Mouse (Mus musculus) stomach, embryonic 15.5 days (tissue): ENCODE measurements around the gene Xdh. TPM values are rescaled to one million over a fixed set of nuclear protein-coding genes. Genes with fewer than 3 reads are reported as not detected.

ENCODE experiments used
- ATAC-seq: fragments of 200-750 bp; cut with Nextera tagmentation; 2 replicates; pipeline ENCODE4 v1.8.0; 2017; ENCODE audit warnings: low read depth, moderate number of reproducible peaks, moderate TSS enrichment; ENCODE audit not compliant: insufficient read depth, low FRiP score
- H3K27ac ChIP-seq: fragments of 300-500 bp; sonication (generic); 2 replicates; pipeline ENCODE4 v1.5.1; 2015; ENCODE audit warnings: mild to moderate bottlenecking, inconsistent platforms
- H3K27me3 ChIP-seq: fragments of 300-500 bp; sonication (generic); replicated peaks from 2 replicates; pipeline ENCODE4 v1.6.1; 2015; ENCODE audit warnings: inconsistent platforms
- H3K36me3 ChIP-seq: fragments of 300-500 bp; sonication (generic); 2 replicates; pipeline ENCODE4 v1.6.1; 2015; ENCODE audit warnings: inconsistent platforms
- H3K4me1 ChIP-seq: fragments of 300-500 bp; sonication (generic); 2 replicates; pipeline ENCODE4 v1.6.1; 2015; ENCODE audit warnings: inconsistent platforms
- H3K4me2 ChIP-seq: fragments of 300-500 bp; sonication (generic); 2 replicates; pipeline ENCODE4 v1.6.1; 2015; ENCODE audit warnings: mild to moderate bottlenecking, inconsistent platforms
- H3K4me3 ChIP-seq: fragments of 300-500 bp; sonication (generic); replicated peaks from 2 replicates; pipeline ENCODE4 v1.5.1; 2015; ENCODE audit warnings: inconsistent platforms
- H3K9ac ChIP-seq: fragments of 300-500 bp; sonication (generic); 2 replicates; pipeline ENCODE4 v1.6.1; 2015; ENCODE audit warnings: inconsistent platforms
- H3K9me3 ChIP-seq: fragments of 300-500 bp; sonication (generic); 2 replicates; pipeline ENCODE4 v1.6.1; 2016; ENCODE audit warnings: inconsistent platforms
- WGBS: fragments of 180-500 bp; shearing (Covaris S2); methylation state at CpG from one replicate; pipeline ENCODE4 v1.1.7; 2015; 5-methylcytosine and 5-hydroxymethylcytosine counted together
- polyA plus RNA-seq: library from polyadenylated mRNA; unstranded; fragments of >200 nt; fragmentation: Nextera tagmentation; extraction: Ambion mirVana; gene quantifications from 2 replicates; pipeline ENCODE4 v1.2.1, GENCODE M21; 2015

The Xdh gene
- polyA plus RNA-seq, 1 experiment from 2014 or later, result 5.5 TPM

- WGBS, result 66% methylated on average over 7 of the region's 7 CpGs
- no peak for ATAC-seq
- Histone ChIP-seq H3K9ac (no peak overlapping the region), H3K36me3 (no peaks in the 10 kb centered on the region), H3K4me2 (no peak overlapping the region), H3K27me3 (no peaks in the 10 kb centered on the region), H3K27ac (no peak overlapping the region), H3K9me3 (no peaks in the 10 kb centered on the region), H3K4me1 (no peaks in the 10 kb centered on the region), H3K4me3 (no peak overlapping the region)
Measured at GRCm38 (mm10) chr17:73937073-73937472, 12.9 kb downstream of the Xdh start.

- no peak overlapping the region for H3K9ac ChIP-seq
- no peaks in the 10 kb centered on the region for H3K4me1 ChIP-seq
- WGBS, result 76% methylated on average over 4 of the region's 4 CpGs
- no peaks in the 10 kb centered on the region for H3K36me3 ChIP-seq
- H3K27me3 ChIP-seq, result no peaks in the 10 kb centered on the region
- no peak overlapping the region for H3K4me3 ChIP-seq
- no peak overlapping the region for H3K4me2 ChIP-seq
- no peak overlapping the region for H3K27ac ChIP-seq
- no peak for ATAC-seq
- H3K9me3 ChIP-seq, result no peaks in the 10 kb centered on the region
Measured at GRCm38 (mm10) chr17:73935163-73935562, 14.8 kb downstream of the Xdh start.

GRCm38 (mm10) chr17:73934281-73934680 lies 15.7 kb downstream of the Xdh start:
- no peaks in the 10 kb centered on the region for H3K9me3 ChIP-seq
- no peaks in the 10 kb centered on the region for H3K27me3 ChIP-seq
- no peak overlapping the region for H3K4me3 ChIP-seq
- no peak overlapping the region for H3K9ac ChIP-seq
- no peak overlapping the region for H3K27ac ChIP-seq
- no peaks in the 10 kb centered on the region for H3K36me3 ChIP-seq
- H3K4me2 ChIP-seq, result no peak overlapping the region
- no peaks in the 10 kb centered on the region for H3K4me1 ChIP-seq
- ATAC-seq, result no peak
- WGBS, result 60% methylated on average over 4 of the region's 4 CpGs

- Histone ChIP-seq H3K4me3 (no peak overlapping the region), H3K4me2 (no peak overlapping the region), H3K36me3 (no peaks in the 10 kb centered on the region), H3K9ac (no peak overlapping the region), H3K9me3 (no peaks in the 10 kb centered on the region), H3K4me1 (no peaks in the 10 kb centered on the region), H3K27me3 (no peaks in the 10 kb centered on the region), H3K27ac (no peak overlapping the region)
- ATAC-seq, result no peak
- 58% methylated on average over 4 of the region's 4 CpGs for WGBS
Measured at GRCm38 (mm10) chr17:73933616-73934015, 16.4 kb downstream of the Xdh start.

GRCm38 (mm10) chr17:73932497-73933059 lies 17.4 kb downstream of the Xdh start:
- ATAC-seq, result no peak

GRCm38 (mm10) chr17:73919520-73919919 lies 30.5 kb downstream of the Xdh start:
- no peak overlapping the region for H3K4me3 ChIP-seq
- no peak overlapping the region for H3K27ac ChIP-seq
- H3K9me3 ChIP-seq, result no peaks in the 10 kb centered on the region
- no peak overlapping the region for H3K9ac ChIP-seq
- WGBS, result 79% methylated on average over 8 of the region's 8 CpGs
- no peaks in the 10 kb centered on the region for H3K27me3 ChIP-seq
- H3K4me1 ChIP-seq, result no peaks in the 10 kb centered on the region
- ATAC-seq, result no peak
- no peaks in the 10 kb centered on the region for H3K36me3 ChIP-seq
- H3K4me2 ChIP-seq, result no peak overlapping the region

More at GRCm38 (mm10) chr17:73932497-73933059, 17.4 kb downstream of the Xdh start:
- no peaks in the 10 kb centered on the region for H3K27me3 ChIP-seq
- H3K27ac ChIP-seq, result no peak overlapping the region
- H3K4me2 ChIP-seq, result no peak overlapping the region
- H3K4me1 ChIP-seq, result no peaks in the 10 kb centered on the region
- no peak overlapping the region for H3K4me3 ChIP-seq
- H3K9ac ChIP-seq, result no peak overlapping the region
- no peaks in the 10 kb centered on the region for H3K9me3 ChIP-seq
- 49% methylated on average over 4 of the region's 4 CpGs for WGBS
- H3K36me3 ChIP-seq, result no peaks in the 10 kb centered on the region

- H3K4me3 ChIP-seq, result no peak overlapping the region
- WGBS, result 57% methylated on average over 7 of the region's 7 CpGs
- H3K4me2 ChIP-seq, result no peak overlapping the region
- no peaks in the 10 kb centered on the region for H3K4me1 ChIP-seq
- no peaks in the 10 kb centered on the region for H3K9me3 ChIP-seq
- no peaks in the 10 kb centered on the region for H3K36me3 ChIP-seq
- H3K9ac ChIP-seq, result no peak overlapping the region
- no peak overlapping the region for H3K27ac ChIP-seq
- H3K27me3 ChIP-seq, result no peaks in the 10 kb centered on the region
- no peak for ATAC-seq
Measured at GRCm38 (mm10) chr17:73918944-73919381, 31.0 kb downstream of the Xdh start.

GRCm38 (mm10) chr17:73918138-73918537 lies 31.9 kb downstream of the Xdh start:
- no peaks in the 10 kb centered on the region for H3K4me1 ChIP-seq
- no peak overlapping the region for H3K4me3 ChIP-seq
- H3K36me3 ChIP-seq, result no peaks in the 10 kb centered on the region
- no peaks in the 10 kb centered on the region for H3K27me3 ChIP-seq
- no peak overlapping the region for H3K4me2 ChIP-seq
- WGBS, result 84% methylated on average over 3 of the region's 3 CpGs
- no peak overlapping the region for H3K9ac ChIP-seq
- no peak overlapping the region for H3K27ac ChIP-seq
- H3K9me3 ChIP-seq, result no peaks in the 10 kb centered on the region
- ATAC-seq, result no peak

- no peak for ATAC-seq
- 82% methylated on average over 5 of the region's 5 CpGs for WGBS
- H3K4me1 ChIP-seq, result no peaks in the 10 kb centered on the region
Measured at GRCm38 (mm10) chr17:73917713-73918112, 32.3 kb downstream of the Xdh start.

GRCm38 (mm10) chr17:73914730-73915129 lies 35.3 kb downstream of the Xdh start:
- H3K36me3 ChIP-seq, result no peaks in the 10 kb centered on the region
- no peak overlapping the region for H3K4me3 ChIP-seq
- H3K27ac ChIP-seq, result no peak overlapping the region
- 69% methylated on average over 4 of the region's 4 CpGs for WGBS
- no peak overlapping the region for H3K4me2 ChIP-seq
- no peaks in the 10 kb centered on the region for H3K9me3 ChIP-seq
- no peaks in the 10 kb centered on the region for H3K27me3 ChIP-seq
- H3K4me1 ChIP-seq, result no peaks in the 10 kb centered on the region
- no peak overlapping the region for H3K9ac ChIP-seq
- no peak for ATAC-seq

More at GRCm38 (mm10) chr17:73917713-73918112, 32.3 kb downstream of the Xdh start:
- Histone ChIP-seq H3K9ac (no peak overlapping the region), H3K4me3 (no peak overlapping the region), H3K36me3 (no peaks in the 10 kb centered on the region), H3K27me3 (no peaks in the 10 kb centered on the region), H3K27ac (no peak overlapping the region), H3K9me3 (no peaks in the 10 kb centered on the region), H3K4me2 (no peak overlapping the region)

- ATAC-seq, result no peak
- no peaks in the 10 kb centered on the region for H3K27me3 ChIP-seq
- 79% methylated on average over 8 of the region's 8 CpGs for WGBS
- no peak overlapping the region for H3K4me2 ChIP-seq
- H3K4me3 ChIP-seq, result no peak overlapping the region
- no peaks in the 10 kb centered on the region for H3K36me3 ChIP-seq
- no peaks in the 10 kb centered on the region for H3K4me1 ChIP-seq
- no peaks in the 10 kb centered on the region for H3K9me3 ChIP-seq
- no peak overlapping the region for H3K9ac ChIP-seq
- no peak overlapping the region for H3K27ac ChIP-seq
Measured at GRCm38 (mm10) chr17:73906076-73906475, 43.9 kb downstream of the Xdh start.

- H3K4me1 ChIP-seq, result no peaks in the 10 kb centered on the region
- whole genome bisulfite sequencing, result 80% methylated on average over 7 of the region's 7 CpGs
- H3K9me3 ChIP-seq, result no peaks in the 10 kb centered on the region
- no peak overlapping the region for H3K9ac ChIP-seq
- H3K4me2 ChIP-seq, result no peak overlapping the region
- H3K27ac ChIP-seq, result no peak overlapping the region
- no peak for ATAC-seq
- H3K4me3 ChIP-seq, result no peak overlapping the region
- no peaks in the 10 kb centered on the region for H3K36me3 ChIP-seq
- no peaks in the 10 kb centered on the region for H3K27me3 ChIP-seq
Measured at GRCm38 (mm10) chr17:73905043-73905750, 44.8 kb downstream of the Xdh start.
